Mouse (Mus musculus): ENCODE data around the gene Son.

Son gene

DNA sequence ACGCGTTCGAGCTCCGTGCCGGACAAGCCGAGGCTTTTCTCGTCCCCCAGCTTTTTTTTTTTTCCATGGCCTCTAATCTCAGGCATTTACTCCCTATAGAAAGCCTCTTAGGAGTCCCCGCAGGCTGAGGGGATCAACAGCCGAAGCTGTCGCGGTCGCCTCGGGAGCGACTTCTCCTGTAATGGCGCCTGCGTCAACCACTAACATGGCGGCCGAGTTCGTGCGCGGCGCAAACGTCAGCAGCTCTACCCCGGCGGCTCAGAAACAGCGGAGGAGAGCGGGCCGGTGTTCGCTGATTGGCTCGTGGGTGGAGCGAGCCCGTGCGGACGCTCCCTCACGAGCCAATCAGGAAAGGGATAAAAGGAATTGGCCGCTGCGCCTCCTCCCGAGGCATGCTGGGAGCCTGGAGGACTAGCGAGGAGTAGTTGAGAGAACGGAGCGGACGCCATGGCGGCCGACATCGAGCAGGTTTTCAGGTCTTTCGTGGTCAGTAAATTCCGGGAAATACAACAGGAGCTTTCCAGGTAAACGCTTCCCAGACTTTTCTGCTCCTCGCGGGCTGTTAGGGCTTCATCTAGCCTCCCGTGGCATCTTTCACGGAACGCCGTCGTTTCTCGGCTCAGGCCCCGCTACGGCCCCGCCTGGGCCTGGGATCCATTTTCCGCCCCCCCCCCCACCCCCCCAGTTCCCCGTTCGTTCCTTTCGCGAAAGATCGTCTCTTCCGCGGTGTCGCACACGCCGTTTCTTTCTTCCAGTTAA is at the start of gene Son:
TSS of gene Son (plus strand) at position 46 of the 759 bp plus-strand sequence.
- in situ Hi-C loops (cut with MboI): no loop called here

DNA sequence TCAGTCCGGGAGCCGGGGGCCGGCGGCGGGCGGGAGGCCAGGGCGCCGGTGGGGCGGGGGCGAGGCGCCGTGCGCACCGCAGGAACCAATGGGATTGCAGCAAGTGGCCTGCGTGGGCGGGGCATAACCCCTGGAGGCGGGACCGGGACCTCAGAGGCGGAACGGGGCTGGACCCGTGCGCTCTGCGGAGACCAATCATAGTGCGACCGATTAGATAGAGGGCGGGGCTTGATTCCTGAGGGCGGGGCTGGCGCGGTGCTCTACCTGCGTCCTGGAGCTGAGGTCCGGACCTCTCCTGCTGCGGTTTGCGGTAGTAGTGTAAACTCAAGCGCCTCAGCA is 49.7 kb upstream of the Son start, which contains the start of gene Tmem50b:
TSS of gene Tmem50b (minus strand) at position 129 of the 339 bp plus-strand sequence.
- in situ Hi-C loops (cut with MboI): no loop called here

- in situ Hi-C loops (cut with MboI): no loop called here
Measured at GRCm38 (mm10) chr16:91599242-91599641, 48.1 kb upstream of the Son start.

- in situ Hi-C loops (cut with MboI): no loop called here
Measured at GRCm38 (mm10) chr16:91601081-91601480, 46.2 kb upstream of the Son start.

DNA sequence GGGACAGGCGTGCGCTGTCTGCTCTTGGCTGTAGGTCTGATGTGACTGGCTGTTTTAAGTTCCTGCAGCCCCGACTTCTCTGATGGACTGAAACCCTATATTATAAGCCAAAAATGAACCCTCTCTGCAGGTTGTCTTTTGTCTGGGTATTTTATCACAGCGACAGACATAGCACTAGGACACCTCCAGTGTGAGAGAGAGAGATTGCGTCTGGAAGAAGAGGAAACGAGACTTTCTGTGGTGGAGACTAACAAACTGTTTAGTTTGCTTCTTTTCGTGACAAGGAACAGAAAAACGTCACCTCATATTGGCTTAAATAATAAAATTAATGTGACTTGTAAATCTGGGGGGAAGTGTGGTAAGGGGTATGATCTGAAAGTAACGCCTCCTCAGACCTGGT is 45.6 kb upstream of the Son start:
- in situ Hi-C loops (cut with MboI): no loop called here

DNA sequence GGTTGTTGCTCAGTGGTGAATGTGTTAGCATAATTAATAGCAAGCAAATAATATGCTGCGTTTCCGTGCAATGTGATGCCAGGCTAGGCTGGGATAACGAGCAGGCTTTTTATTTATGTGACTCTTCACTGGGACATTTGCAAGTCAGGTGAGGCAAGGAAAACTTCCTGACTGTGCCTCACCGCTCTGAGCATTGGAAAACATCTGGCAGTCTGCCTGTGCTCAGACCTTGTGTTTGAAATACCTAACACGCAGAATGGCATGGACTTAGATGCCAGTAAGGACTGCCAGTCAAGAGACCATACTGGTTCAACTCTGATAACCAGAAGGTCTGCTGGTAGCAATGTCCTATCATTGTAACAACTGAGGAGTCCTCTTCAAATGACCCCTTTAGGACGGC is 42.1 kb upstream of the Son start:
- in situ Hi-C loops (cut with MboI): no loop called here

DNA sequence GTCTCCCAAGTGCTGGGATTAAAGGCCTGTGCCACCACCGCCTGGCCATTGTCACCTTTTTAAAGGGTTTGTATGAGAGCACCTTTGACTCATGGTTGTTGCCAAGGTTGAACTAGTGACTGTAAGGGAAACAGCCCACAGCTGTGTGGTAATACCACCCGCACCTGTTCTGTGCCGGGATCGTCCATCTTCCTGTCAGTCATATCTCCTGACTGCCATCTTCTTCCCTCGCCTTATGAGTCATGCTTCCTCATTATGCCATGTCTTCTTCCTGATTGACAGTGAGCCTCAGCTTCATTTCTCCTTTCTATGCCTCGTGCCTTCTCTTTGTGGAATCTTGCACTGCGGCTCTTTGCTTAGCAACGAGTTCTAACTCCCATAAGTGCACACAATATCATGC is 40.3 kb upstream of the Son start:
- in situ Hi-C loops (cut with MboI): no loop called here

GRCm38 (mm10) chr16:91609501-91610245 is 37.6 kb upstream of the Son start:
- in situ Hi-C loops (cut with MboI): no loop called here

- in situ Hi-C loops (cut with MboI): no loop called here
Measured at GRCm38 (mm10) chr16:91611248-91611647, 36.1 kb upstream of the Son start.

DNA sequence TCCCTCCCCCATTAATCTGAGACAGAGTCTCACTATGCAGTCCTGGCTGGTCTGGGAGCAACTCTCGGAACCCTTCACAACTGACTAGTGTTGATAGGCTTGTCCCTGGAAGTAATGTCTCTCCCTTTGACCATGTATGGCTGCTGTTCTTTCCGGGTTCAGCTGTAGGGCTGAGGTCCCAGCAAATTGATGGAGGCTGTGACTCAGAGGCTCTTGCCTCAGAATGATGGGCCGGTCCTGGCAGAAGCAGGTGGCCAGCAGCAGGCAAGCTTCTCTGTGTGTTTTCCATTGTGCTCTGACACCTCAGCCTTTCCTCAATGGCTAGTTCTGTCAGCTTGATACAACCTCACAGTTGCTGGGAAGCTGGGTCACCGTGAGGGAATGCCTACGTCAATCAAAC is 34.8 kb upstream of the Son start:
- in situ Hi-C loops (cut with MboI): no loop called here

DNA sequence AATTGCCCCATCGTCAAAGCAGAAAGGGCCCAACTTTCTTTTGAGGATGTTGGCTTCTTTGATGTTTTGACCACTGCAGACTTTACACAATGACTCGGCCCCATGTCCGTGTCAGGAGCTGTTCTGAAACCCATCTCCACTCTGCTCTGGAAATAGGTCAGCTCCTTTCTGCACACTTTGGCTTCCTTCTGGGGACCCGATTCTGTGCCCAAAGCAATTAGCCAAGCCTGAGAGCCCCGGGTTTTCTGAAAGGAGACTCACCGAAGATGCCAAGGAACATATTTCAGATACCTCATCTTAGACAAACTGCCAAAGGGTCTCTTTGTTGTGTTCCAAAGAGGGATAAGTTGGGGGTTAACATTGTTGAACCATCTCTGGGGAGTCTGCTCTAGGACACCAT is 32.8 kb upstream of the Son start:
- in situ Hi-C loops (cut with MboI): no loop called here

DNA sequence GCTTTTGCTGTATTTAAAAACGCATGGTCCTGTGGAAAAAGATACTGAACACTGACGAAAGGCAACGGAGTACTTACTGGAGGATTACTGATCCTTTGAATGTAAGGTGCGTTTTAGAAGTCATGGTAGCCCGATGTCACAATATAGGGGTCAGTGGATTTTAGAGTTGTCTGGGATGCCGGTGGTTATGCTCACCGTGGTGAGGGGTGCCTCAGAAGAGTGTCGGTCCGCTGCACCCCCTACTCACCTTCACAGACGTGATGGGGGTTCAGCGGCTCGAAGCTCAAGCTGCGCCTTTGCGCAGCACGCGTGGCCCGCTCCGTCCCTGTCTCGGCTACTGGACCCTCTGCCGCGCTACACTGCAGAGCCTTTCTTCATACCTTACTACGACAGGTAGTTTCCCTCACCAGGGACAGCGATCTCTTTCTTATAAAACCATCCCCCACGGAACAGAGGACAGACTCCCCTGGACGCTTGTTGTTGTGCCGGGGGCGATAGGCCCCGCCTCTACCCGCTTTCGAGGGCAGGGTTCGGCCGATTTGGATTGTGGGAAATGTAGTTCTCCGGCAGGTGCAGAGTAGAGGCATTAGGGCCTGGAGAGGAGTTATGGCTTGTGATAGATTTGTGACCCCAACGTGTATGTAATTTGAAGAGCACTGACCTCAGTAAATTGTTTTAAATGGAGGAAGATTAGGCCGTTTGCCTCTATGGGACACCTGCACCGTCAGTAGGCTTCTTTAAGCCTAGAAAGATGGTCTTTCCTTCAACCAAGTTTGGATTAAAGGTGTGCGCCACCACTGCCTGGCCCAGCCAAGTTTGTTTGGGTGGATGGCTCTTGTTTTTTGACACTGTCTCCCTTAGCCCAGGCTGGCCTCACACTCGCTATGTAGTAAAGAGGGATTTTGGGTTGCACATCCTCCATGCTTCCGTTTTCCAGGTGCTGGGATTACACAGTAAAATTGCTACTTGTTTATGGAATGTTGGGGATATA is 28.5 kb upstream of the Son start, which contains the start of gene Dnajc28:
TSS of gene Dnajc28 (minus strand) at position 516 of the 991 bp plus-strand sequence.
- in situ Hi-C loops (cut with MboI): no loop called here

- in situ Hi-C loops (cut with MboI): no loop called here
Measured at GRCm38 (mm10) chr16:91620185-91620584, 27.1 kb upstream of the Son start.

GRCm38 (mm10) chr16:91620991-91621390 is 26.3 kb upstream of the Son start:
- in situ Hi-C loops (cut with MboI): no loop called here

- in situ Hi-C loops (cut with MboI): no loop called here
Measured at GRCm38 (mm10) chr16:91623074-91623473, 24.2 kb upstream of the Son start.

- in situ Hi-C loops (cut with MboI): no loop called here
Measured at GRCm38 (mm10) chr16:91627831-91628230, 19.5 kb upstream of the Son start.

DNA sequence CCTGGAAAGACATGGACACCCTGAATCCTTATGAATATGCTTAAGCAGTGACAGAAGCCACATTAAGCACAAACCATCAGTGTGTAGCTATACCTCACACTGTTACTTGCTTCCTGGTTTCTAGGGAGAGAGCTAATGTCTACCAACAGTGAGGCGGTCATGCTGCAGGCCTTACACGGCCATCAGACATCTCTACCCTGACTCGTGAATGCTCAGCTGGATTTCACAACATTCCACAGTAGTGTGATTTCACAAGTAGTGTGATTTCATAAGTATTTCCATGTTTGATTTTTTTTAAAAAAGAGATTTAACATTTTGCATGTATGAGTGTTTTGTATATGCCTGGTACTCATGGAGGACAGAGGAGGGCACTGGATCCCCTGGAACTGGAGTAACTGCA is 18.6 kb upstream of the Son start:
- in situ Hi-C loops (cut with MboI): no loop called here

GRCm38 (mm10) chr16:91629749-91630148 is 17.6 kb upstream of the Son start:
- in situ Hi-C loops (cut with MboI): no loop called here

GRCm38 (mm10) chr16:91630584-91630983 is 16.7 kb upstream of the Son start:
- in situ Hi-C loops (cut with MboI): no loop called here

DNA sequence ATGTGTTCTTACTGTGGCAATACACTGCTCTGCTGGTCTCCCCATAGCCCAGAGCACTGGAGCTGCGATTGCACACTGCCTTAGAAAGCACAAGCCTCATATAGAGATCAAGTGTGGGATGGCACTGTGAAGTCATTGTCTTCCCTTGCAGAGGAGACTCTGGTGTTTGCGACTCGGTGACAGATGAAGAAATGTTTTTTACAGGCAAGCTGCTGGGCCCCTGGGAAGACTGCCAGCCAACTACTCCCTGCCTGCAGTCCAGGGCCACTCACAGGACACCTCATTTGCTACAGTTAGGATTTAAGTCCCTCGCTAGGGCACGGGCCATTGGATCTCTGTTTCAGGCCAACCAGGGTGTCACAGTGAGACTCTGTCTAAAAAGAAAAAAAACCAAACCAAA is 14.9 kb upstream of the Son start:
- in situ Hi-C loops (cut with MboI): no loop called here

DNA sequence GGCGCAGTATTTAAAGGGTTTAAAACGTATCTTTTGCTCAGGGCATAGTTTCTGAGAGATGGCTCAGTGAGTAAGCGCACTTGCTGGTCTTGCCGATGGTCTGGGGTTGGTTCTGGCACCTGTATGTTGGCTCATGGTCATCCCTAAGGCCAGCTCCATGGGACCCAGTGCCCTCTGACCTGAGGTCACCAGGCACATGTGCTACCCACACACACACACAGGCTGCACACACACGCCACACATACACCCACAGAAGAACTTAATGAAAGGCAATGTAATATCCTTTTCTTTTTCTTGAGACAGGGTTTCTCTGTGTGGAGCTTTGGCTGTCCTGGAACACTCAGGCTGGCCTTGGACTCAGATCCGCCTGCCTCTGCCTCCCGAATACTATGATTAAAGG is 14.4 kb upstream of the Son start:
- in situ Hi-C loops (cut with MboI): no loop called here

- in situ Hi-C loops (cut with MboI): no loop called here
Measured at GRCm38 (mm10) chr16:91633641-91634040, 13.7 kb upstream of the Son start.
